Comparison of ENCODE assay signal across 7 mouse cellular contexts in the genomic region with DNA sequence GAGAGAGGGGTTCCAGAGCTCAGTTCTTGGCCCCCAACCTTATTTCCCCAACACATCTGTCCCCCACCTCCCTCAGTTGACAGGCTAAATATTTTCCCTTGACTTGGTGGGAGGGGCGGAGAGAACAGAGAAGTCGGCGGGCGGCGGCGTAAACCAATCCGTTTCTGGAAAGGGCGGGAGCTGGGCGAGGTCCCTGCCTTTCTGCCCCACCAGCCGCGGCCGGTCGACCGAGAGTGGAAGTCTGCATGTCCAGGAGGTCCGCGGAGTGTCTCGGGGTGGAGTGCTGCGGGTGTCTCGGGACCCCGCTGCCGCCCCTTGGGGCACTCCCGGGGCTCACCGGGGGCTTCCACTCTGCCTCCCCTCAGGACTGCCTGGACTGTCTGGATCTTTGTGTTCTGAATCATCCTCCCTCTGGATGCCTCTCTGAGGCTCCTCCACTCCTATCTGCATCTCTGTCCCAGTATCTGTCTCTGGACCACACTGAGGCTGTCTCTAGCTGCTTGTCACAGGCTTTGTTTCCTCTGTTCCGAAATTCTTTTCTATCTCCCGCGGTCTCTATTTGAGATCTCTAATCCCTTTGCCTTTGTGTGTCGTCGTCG. TPM values are rescaled to one million over a fixed set of nuclear protein-coding genes. Genes with fewer than 3 reads are reported as not detected.
DNase-seq lines count a peak whose midpoint lies in the region; ATAC-seq lines count a peak whose summit lies in the region.

A gene (plus strand): TSS at position 216 of the 599 bp plus-strand sequence.

- peak within 1 kb of the TSS; percentile 21 to 32 for H3K4me3 ChIP-seq in heart, embryonic 14.5 days (ENCODE audit: control insufficient read depth in 1 of 2, insufficient read depth in 1 of 2, low read depth in 1 of 2, low read length in 2 of 2)
- H3K4me3 ChIP-seq in midbrain, embryonic 10.5 days, result peak within 1 kb of the TSS; percentile 51

- peak within 1 kb of the TSS; percentile 68 for H3K4me2 ChIP-seq in heart, embryonic 14.5 days (ENCODE audit: low read length)

- H3K9ac ChIP-seq in heart, embryonic 14.5 days (ENCODE audit: low read length), result peak within 1 kb of the TSS; percentile 28; the same call in 1 of the 2 replicates

- H3K27me3 ChIP-seq in heart, embryonic 14.5 days (ENCODE audit: control insufficient read depth, insufficient read depth, low read length), result peaks cover 100% of the 10 kb centered on the region
- H3K27me3 ChIP-seq in midbrain, embryonic 10.5 days (ENCODE audit: low read depth, poor library complexity, severe bottlenecking), result peaks cover 100% of the 10 kb centered on the region

- no peaks in the 10 kb centered on the region for H3K36me3 ChIP-seq in heart, embryonic 14.5 days (ENCODE audit: control insufficient read depth, insufficient read depth, low read length)
- no peaks in the 10 kb centered on the region for H3K36me3 ChIP-seq in midbrain, embryonic 10.5 days

- ATAC-seq in heart, embryonic 14.5 days (ENCODE audit: insufficient number of reproducible peaks, insufficient read depth, low FRiP score, low read depth), result no peak

- no peaks in the 10 kb centered on the region for H3K9me3 ChIP-seq in heart, embryonic 14.5 days (ENCODE audit: control insufficient read depth, low read length)
- H3K9me3 ChIP-seq in midbrain, embryonic 10.5 days (replicated peaks), result no peaks in the 10 kb centered on the region

- 1% methylated on average over 29 of the region's 29 CpGs for WGBS in heart, embryonic 14.5 days
- 0% methylated on average over 29 of the region's 29 CpGs for WGBS in midbrain, embryonic 10.5 days

- H3K4me1 ChIP-seq in heart, embryonic 14.5 days (ENCODE audit: control insufficient read depth in 2 of 2, insufficient read depth in 2 of 2, low read length in 2 of 2), result peaks cover 0 to 20% of the 10 kb centered on the region in 2 experiments; a peak in 3 of 4 replicates
- peaks cover 43% of the 10 kb centered on the region for H3K4me1 ChIP-seq in midbrain, embryonic 10.5 days

- DNase-seq in MN1 (ENCODE audit: low spot score), result peak; percentile 64
- peak; percentile 70 for DNase-seq in embryo, embryonic 10 days (ENCODE audit: low spot score)
- DNase-seq in kidney, postnatal 25 days, result peak; percentile 59 to 69
- DNase-seq in midbrain, embryonic 10.5 days (ENCODE audit: low spot score), result peak; percentile 55
- DNase-seq in spleen, postnatal 36 days (ENCODE audit: low spot score in 2 of 2), result no peak
- no peak for DNase-seq in cerebellum, adult 11-12 months

- H3K27ac ChIP-seq in heart, embryonic 14.5 days (replicated peaks in 1 of 2; ENCODE audit: control insufficient read depth in 1 of 2, insufficient read depth in 1 of 2, low read depth in 2 of 2, low read length in 2 of 2), result no peak within 1 kb of the TSS
- peak within 1 kb of the TSS; percentile 72 for H3K27ac ChIP-seq in midbrain, embryonic 10.5 days (replicated peaks)

RNA-seq across cellular contexts. Expression of the gene that starts here (rescaled TPM):
- 0.08 TPM in 1 of 2 replicates, not detected in the other for polyA plus RNA-seq in heart, embryonic 14.5 days (2014; fragmentation: Nextera tagmentation; extraction: Ambion mirVana)
- polyA plus RNA-seq in midbrain, embryonic 10.5 days (2016; fragmentation: Nextera tagmentation; extraction: Ambion mirVana), result 0.78 and 0.89 TPM in 2 replicates

Comparison
In these comparisons a context has a peak if more than half of its experiments do, and no peak if none do; other contexts are left out.
1. Peak in DNase-seq, H3K4me3 ChIP-seq and H3K27ac ChIP-seq in midbrain, embryonic 10.5 days; RNA of the gene not detected or under 1 TPM.
2. DNase-seq: peak in MN1 (single experiment), embryo, embryonic 10 days (single experiment) and kidney, postnatal 25 days (2 of 2); none in spleen, postnatal 36 days (0 of 2) and cerebellum, adult 11-12 months (single experiment).